Mouse (Mus musculus): ENCODE results near the gene Gm12117. TPM values are rescaled to one million over a fixed set of nuclear protein-coding genes. Genes with fewer than 3 reads are reported as not detected.

The Gm12117 gene
- polyA plus RNA-seq (2014; fragmentation: Illumina TruSeq; extraction: RNeasy Lipid Tissue Mini Kit (QIAGEN cat#74804); ENCODE audit: insufficient read depth, low read depth, low replicate concordance), result not detected

DNA sequence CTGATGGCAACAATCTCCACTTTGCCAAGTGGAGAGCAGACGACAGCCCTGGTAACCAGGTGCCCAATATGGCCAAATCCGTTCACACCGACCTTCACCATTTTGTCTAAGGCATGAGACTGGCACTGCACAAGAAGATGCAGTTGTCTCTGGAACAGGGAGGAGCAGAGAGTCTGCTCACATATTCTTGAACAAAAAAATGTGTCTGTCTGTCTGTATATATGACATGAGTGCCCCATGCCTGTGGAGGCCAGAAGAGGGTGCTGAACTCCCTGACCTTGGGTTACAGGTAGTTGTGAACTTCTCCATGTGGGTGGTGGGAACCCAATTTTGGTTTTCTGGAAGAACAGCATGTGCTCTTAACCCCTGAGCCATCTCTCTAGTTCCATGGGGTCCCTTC lies at the start of gene Gm12117:
TSS of gene Gm12117 (minus strand) at position 101 of the 400 bp plus-strand sequence.

Other genes with a start within 250 kb of the Gm12117 start
- gene Fgf18, start 129.3 kb downstream of the Gm12117 start, polyA plus RNA-seq (2014; fragmentation: Illumina TruSeq; extraction: RNeasy Lipid Tissue Mini Kit (QIAGEN cat#74804); ENCODE audit: insufficient read depth, low read depth, low replicate concordance), result 6.6 TPM
- gene Npm1, start 113.5 kb downstream of the Gm12117 start, polyA plus RNA-seq (2014; fragmentation: Illumina TruSeq; extraction: RNeasy Lipid Tissue Mini Kit (QIAGEN cat#74804); ENCODE audit: insufficient read depth, low read depth, low replicate concordance), result 256 TPM
- not detected for gene Tlx3, start 73.1 kb downstream of the Gm12117 start, polyA plus RNA-seq (2014; fragmentation: Illumina TruSeq; extraction: RNeasy Lipid Tissue Mini Kit (QIAGEN cat#74804); ENCODE audit: insufficient read depth, low read depth, low replicate concordance)
- 0.32 TPM for gene Ranbp17, start 237.0 kb upstream of the Gm12117 start, polyA plus RNA-seq (2014; fragmentation: Illumina TruSeq; extraction: RNeasy Lipid Tissue Mini Kit (QIAGEN cat#74804); ENCODE audit: insufficient read depth, low read depth, low replicate concordance)